Mouse (Mus musculus) intestine, embryonic 15.5 days (tissue): ENCODE data around the gene Dock8. TPM values are rescaled to one million over a fixed set of nuclear protein-coding genes. Genes with fewer than 3 reads are reported as not detected.

Source experiments
- ATAC-seq: fragments of 200-750 bp; cut with Nextera tagmentation; 2 replicates; pipeline ENCODE4 v1.8.0; 2017; ENCODE audit warnings: moderate TSS enrichment, moderate library complexity
- H3K27ac ChIP-seq: fragments of 300-500 bp; sonication (generic); 2 replicates; pipeline ENCODE4 v1.5.1; 2015; ENCODE audit warnings: mild to moderate bottlenecking, inconsistent platforms
- H3K27me3 ChIP-seq: fragments of 300-500 bp; sonication (generic); replicated peaks from 2 replicates; pipeline ENCODE4 v1.6.1; 2015; ENCODE audit warnings: inconsistent platforms
- H3K36me3 ChIP-seq: fragments of 300-500 bp; sonication (generic); 2 replicates; pipeline ENCODE4 v1.6.1; 2015; ENCODE audit warnings: inconsistent platforms
- H3K4me1 ChIP-seq: fragments of 300-500 bp; sonication (generic); replicated peaks from 2 replicates; pipeline ENCODE4 v1.6.1; 2015; ENCODE audit warnings: inconsistent platforms
- H3K4me2 ChIP-seq: fragments of 300-500 bp; sonication (generic); replicated peaks from 2 replicates; pipeline ENCODE4 v1.6.1; 2015; ENCODE audit warnings: mild to moderate bottlenecking, inconsistent platforms
- H3K4me3 ChIP-seq: fragments of 300-500 bp; sonication (generic); replicated peaks from 2 replicates; pipeline ENCODE4 v1.5.1; 2015; ENCODE audit warnings: inconsistent platforms
- H3K9ac ChIP-seq: fragments of 300-500 bp; sonication (generic); 2 replicates; pipeline ENCODE4 v1.6.1; 2015; ENCODE audit warnings: inconsistent platforms
- H3K9me3 ChIP-seq: fragments of 300-500 bp; sonication (generic); 2 replicates; pipeline ENCODE4 v1.6.1; 2016; ENCODE audit warnings: inconsistent platforms
- WGBS: fragments of 180-500 bp; shearing (Covaris S2); methylation state at CpG from one replicate; pipeline ENCODE4 v1.1.7; 2015; 5-methylcytosine and 5-hydroxymethylcytosine counted together
- polyA plus RNA-seq: library from polyadenylated mRNA; unstranded; fragments of >200 nt; fragmentation: Nextera tagmentation; extraction: Ambion mirVana; gene quantifications from 2 replicates; pipeline ENCODE4 v1.2.1, GENCODE M21; 2015

Dock8 gene
- polyA plus RNA-seq, 1 experiment from 2014 or later, result 5.0 TPM

DNA sequence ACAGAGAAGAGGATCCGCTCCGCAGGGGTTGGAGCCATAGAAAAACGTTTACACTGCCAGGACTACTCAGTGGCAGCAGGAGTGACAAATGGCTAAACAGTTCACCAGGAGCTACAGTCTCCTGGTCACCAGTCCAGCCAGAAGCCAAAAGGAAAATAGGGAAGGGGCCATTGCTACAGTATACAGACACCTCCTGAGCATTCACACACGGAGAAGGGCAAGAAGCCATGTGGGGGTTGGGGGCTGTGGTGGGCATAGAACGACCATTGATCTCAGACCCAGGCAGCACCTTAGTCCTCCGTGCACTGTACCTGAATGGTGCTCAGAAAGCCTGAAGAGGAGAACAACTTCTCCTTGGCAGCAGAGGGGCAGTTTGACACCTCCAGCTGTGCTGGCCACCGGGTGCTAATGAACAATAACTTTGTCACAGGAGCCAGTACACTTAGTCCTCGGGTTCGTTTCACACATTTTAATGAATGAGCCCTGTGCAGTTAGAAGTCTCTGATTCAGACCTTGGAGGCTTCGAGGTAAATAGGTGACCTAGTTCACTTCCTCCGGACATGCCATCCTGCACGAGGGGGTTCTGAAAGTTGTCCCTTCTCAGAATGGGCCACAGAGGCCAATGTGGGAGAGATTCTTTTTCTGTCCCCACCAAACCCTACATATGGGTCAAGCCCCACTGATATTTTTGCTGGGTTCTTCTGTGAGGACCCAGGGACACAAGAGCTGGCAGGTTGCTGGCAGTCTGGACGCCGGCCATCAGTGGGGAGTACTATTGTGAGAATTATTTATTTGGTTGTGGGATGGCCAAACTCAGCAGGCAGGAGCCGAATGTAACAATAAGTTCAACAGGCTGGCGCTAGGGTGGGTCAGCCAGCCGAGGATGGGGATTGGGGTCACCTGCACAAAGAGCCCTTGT lies 145.0 kb downstream of the Dock8 start:
- Histone ChIP-seq H3K4me2 (no peak overlapping the region), H3K27ac (no peak overlapping the region), H3K36me3 (no peaks in the 10 kb centered on the region), H3K9ac (no peak overlapping the region), H3K27me3 (no peaks in the 10 kb centered on the region), H3K4me1 (no peaks in the 10 kb centered on the region), H3K9me3 (no peaks in the 10 kb centered on the region), H3K4me3 (no peak overlapping the region)
- ATAC-seq, result no peak
- 45% methylated on average over 17 of the region's 17 CpGs for WGBS

DNA sequence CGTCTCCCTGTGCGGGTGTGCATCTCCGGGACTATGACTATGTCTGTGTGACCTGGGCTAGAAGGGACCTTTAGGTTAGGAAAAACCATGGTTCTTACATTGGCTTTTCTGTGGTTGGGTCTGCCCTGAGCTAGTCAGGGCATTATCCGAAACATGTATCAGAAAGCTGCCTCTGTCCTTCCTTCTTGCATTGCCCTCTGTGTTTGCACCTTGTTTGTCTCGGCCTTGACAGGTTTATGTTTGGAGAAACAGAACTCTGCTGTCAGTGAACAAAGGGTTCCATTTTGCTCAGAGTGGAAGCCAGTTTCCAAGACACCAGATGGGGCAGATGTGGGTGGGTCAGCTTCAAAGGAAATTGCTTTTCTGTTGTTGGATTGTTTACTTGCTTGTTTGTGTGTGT lies 145.8 kb downstream of the Dock8 start:
- no peaks in the 10 kb centered on the region for H3K4me1 ChIP-seq
- H3K9ac ChIP-seq, result no peak overlapping the region
- no peaks in the 10 kb centered on the region for H3K9me3 ChIP-seq
- H3K27ac ChIP-seq, result no peak overlapping the region
- 59% methylated on average over 5 of the region's 5 CpGs for WGBS
- no peak overlapping the region for H3K4me3 ChIP-seq
- H3K27me3 ChIP-seq, result no peaks in the 10 kb centered on the region
- H3K36me3 ChIP-seq, result no peaks in the 10 kb centered on the region
- no peak for ATAC-seq
- H3K4me2 ChIP-seq, result no peak overlapping the region

DNA sequence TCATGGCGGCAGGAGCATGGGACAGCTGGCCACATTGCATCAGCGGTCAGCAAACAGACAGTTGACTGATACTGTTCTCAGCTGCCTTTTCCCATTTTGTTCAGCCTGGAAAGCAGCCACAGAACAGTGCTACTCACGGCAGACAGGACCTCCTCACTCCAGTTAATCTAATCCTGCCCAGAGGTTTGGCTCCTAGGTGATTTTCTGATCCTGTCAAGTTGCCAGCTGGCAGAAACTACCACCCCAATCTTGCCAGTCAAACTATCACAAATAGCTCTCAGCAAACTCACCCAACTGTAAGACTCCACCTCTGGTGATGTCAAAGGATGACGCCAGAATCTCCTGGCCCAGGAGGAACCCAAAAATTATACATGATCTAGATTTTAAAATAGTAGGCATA lies 146.8 kb downstream of the Dock8 start:
- Histone ChIP-seq H3K4me3 (no peak overlapping the region), H3K4me2 (no peak overlapping the region), H3K9ac (no peak overlapping the region), H3K4me1 (no peaks in the 10 kb centered on the region), H3K36me3 (no peaks in the 10 kb centered on the region), H3K9me3 (no peaks in the 10 kb centered on the region), H3K27ac (no peak overlapping the region), H3K27me3 (no peaks in the 10 kb centered on the region)
- ATAC-seq, result no peak
- 85% methylated on average over 4 of the region's 4 CpGs for WGBS

DNA sequence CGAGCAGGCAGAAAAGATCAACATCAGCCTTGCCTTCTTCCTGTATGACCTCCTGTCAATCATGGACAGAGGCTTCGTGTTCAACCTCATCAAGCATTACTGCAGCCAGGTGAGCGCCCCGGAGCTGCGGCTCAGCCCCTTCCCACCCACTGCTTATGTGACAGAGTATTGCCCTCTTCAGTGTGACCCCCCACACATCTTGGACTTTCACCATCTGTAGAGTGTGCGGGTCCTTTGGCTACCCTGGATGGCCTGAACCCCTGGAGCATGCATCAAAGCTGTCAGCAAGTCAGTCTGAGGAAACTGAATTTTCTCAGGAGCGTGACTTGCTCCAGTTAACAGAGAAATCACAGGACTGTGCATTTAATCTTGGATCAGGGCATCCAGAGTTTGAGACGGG lies 150.5 kb downstream of the Dock8 start:
- H3K36me3 ChIP-seq, result no peaks in the 10 kb centered on the region
- no peaks in the 10 kb centered on the region for H3K9me3 ChIP-seq
- no peak overlapping the region for H3K4me3 ChIP-seq
- H3K9ac ChIP-seq, result no peak overlapping the region
- no peaks in the 10 kb centered on the region for H3K4me1 ChIP-seq
- 74% methylated on average over 8 of the region's 8 CpGs for WGBS
- H3K27ac ChIP-seq, result no peak overlapping the region
- ATAC-seq, result no peak
- H3K27me3 ChIP-seq, result no peaks in the 10 kb centered on the region
- H3K4me2 ChIP-seq, result no peak overlapping the region

DNA sequence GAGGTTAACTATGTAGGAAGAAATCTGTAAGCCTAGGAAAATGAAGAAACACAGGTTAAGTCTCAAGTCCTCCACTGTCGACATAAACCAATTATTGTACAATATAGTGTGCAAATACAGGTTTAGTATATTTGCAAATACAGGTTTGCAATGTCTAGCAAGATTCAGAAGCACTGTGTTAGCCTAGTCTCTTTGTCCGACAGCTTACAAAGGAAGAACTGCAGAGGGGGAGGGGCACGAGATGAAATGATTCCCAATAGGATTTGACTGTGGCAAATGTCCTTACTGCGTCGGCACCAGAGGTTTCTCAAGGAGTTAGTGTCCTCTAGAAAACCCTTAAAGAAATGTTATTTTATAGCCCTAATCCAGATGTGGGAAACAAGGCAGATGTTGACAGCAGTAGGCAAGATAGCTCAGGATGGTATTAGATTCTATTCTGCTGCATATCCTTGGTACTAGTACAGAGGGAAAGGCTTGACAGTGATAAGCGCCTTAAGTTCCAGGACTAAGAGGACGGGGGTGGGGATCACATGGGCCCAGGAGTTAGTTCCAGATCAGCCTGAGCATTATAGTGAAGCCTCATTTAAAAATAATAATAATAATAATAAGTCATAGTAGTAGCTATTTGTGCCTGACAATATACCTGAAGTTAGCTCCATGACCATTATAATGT lies 155.3 kb downstream of the Dock8 start:
- H3K27me3 ChIP-seq, result no peaks in the 10 kb centered on the region
- H3K27ac ChIP-seq, result no peak overlapping the region
- no peaks in the 10 kb centered on the region for H3K36me3 ChIP-seq
- WGBS, result 85% methylated on average over 7 of the region's 7 CpGs
- ATAC-seq, result no peak
- H3K4me3 ChIP-seq, result no peak overlapping the region
- H3K9me3 ChIP-seq, result no peaks in the 10 kb centered on the region
- H3K4me2 ChIP-seq, result no peak overlapping the region
- no peak overlapping the region for H3K9ac ChIP-seq
- H3K4me1 ChIP-seq, result no peaks in the 10 kb centered on the region

DNA sequence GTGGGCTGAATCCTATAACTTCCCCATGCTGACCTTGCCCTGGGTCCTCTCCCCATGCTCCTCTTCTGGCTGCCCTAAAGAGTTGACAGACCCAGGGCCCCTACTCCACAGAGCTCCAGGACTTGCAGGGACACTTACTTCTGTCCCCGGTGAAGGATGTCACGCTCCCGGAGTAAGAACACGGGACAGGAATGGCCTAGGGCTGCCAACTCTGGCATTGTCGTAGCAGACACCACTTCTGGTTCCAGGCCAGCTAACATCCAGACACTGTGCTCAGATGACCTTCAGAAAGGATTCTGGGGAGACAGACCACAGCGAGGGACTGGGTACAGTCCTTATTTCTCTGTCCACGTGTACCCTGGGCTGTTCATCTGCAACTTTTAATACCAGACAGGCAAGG lies 155.9 kb downstream of the Dock8 start:
- Histone ChIP-seq H3K4me2 (no peak overlapping the region), H3K27ac (no peak overlapping the region), H3K27me3 (no peaks in the 10 kb centered on the region), H3K4me3 (no peak overlapping the region), H3K4me1 (no peaks in the 10 kb centered on the region), H3K9ac (no peak overlapping the region), H3K9me3 (no peaks in the 10 kb centered on the region), H3K36me3 (no peaks in the 10 kb centered on the region)
- WGBS, result 87% methylated on average over 7 of the region's 7 CpGs
- no peak for ATAC-seq

DNA sequence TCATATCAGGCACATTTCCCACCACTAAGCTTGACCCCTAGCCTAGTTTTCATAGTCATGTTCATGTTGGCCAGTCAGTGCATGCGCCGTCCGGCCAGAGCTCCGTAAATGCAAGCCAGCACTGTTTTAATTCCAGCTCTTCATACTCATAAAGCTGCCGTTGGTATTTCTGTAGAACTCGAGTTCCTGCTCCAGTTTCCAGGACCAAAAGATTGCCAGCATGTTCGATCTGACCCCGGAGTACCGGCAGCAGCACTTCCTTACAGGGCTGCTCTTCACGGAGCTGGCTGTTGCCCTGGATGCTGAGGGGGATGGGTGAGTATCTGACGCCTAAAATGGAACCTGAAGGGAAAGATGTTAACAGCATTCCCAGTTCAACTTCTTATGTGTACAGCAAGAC lies 156.4 kb downstream of the Dock8 start:
- no peaks in the 10 kb centered on the region for H3K27me3 ChIP-seq
- no peak for ATAC-seq
- H3K4me3 ChIP-seq, result no peak overlapping the region
- H3K4me2 ChIP-seq, result no peak overlapping the region
- H3K9ac ChIP-seq, result no peak overlapping the region
- no peak overlapping the region for H3K27ac ChIP-seq
- no peaks in the 10 kb centered on the region for H3K36me3 ChIP-seq
- 73% methylated on average over 11 of the region's 11 CpGs for WGBS
- H3K9me3 ChIP-seq, result no peaks in the 10 kb centered on the region
- no peaks in the 10 kb centered on the region for H3K4me1 ChIP-seq

DNA sequence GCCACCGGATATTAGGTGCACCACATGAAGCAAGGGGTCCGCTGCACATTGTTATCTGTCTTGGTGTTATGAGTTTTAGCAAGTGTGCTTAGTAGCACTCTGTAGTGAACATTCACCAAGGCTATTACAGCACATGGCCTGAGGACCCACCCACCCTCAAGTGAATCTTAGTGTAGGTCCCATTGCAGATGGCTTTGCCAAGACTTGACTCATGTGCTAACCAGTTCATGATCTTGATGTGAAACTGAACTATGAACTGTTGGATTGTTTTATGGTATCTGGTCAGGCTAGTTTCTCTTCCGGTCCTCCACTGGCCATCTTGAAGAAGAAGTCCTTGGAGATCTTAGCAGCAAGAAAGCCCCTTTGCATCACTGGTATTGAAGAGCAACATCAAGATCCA lies 162.9 kb downstream of the Dock8 start:
- no peaks in the 10 kb centered on the region for H3K4me1 ChIP-seq
- WGBS, result 74% methylated on average over 3 of the region's 3 CpGs
- H3K36me3 ChIP-seq, result no peaks in the 10 kb centered on the region
- H3K9me3 ChIP-seq, result no peaks in the 10 kb centered on the region
- no peak overlapping the region for H3K4me2 ChIP-seq
- no peak overlapping the region for H3K4me3 ChIP-seq
- H3K27ac ChIP-seq, result no peak overlapping the region
- H3K27me3 ChIP-seq, result no peaks in the 10 kb centered on the region
- ATAC-seq, result peak; percentile 71
- H3K9ac ChIP-seq, result no peak overlapping the region

DNA sequence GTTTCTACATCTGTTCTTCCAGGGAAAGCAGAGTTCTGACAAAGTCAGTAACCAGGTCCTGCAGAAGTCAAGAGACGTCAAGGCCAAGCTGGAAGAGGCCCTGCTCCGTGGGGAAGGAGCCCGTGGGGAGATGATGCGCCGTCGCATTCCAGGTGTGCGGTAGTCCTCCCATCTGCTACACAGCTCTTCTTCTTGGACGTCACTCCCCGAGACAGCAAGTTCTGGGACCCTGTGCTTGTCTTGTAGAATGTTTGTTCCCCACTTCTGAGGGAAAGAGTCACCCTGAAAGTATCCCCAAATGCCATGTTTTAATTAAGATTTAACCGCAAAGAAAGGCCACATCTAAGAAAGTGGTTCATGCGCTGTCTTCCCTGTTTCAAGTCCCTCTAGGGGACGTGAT lies 164.1 kb downstream of the Dock8 start:
- Histone ChIP-seq H3K4me1 (no peaks in the 10 kb centered on the region), H3K4me2 (no peak overlapping the region), H3K4me3 (no peak overlapping the region), H3K9me3 (no peaks in the 10 kb centered on the region), H3K36me3 (no peaks in the 10 kb centered on the region), H3K27ac (no peak overlapping the region), H3K9ac (no peak overlapping the region), H3K27me3 (no peaks in the 10 kb centered on the region)
- WGBS, result 86% methylated on average over 12 of the region's 12 CpGs
- ATAC-seq, result no peak

DNA sequence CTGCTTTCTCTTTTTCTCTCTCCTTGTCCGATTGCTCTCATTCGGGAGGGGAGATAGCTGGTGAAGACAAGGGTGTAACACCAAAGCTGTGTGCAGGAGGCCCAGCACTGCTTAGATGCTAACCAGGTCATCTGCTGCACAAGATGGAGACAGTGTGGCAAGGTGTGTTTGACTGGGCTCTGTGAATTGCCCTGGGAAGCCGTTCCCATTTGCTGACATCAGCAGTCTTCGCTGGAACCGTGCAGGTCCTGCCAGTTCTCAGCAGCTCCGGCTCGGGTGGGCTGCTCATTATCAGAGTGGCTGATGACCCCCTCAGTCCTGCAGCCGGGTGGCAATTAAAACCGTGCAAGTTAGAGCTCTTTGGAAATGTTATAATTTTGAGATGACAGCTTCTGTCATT lies 167.1 kb downstream of the Dock8 start:
- no peaks in the 10 kb centered on the region for H3K27me3 ChIP-seq
- no peak overlapping the region for H3K9ac ChIP-seq
- H3K4me2 ChIP-seq, result no peak overlapping the region
- no peaks in the 10 kb centered on the region for H3K4me1 ChIP-seq
- no peak overlapping the region for H3K4me3 ChIP-seq
- no peak for ATAC-seq
- H3K36me3 ChIP-seq, result no peaks in the 10 kb centered on the region
- WGBS, result 47% methylated on average over 9 of the region's 9 CpGs
- no peak overlapping the region for H3K27ac ChIP-seq
- no peaks in the 10 kb centered on the region for H3K9me3 ChIP-seq

DNA sequence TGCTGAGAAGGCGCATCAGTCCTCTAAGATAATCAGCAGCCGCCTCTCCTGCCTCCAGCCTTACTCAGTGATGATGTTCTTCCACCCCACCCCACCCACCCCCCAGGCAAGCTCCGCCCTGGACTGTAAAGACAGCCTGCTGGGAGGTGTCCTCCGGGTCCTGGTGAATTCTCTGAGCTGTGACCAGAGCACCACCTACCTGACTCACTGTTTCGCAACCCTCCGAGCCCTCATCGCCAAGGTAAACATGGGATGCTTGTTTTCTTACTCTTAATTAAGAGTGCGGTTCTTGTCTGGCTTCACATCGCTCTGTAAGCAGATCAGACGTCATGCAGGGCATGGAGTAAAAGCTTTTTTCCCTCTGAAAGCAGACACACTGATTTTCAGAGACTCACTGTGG lies 172.1 kb downstream of the Dock8 start:
- WGBS, result 54% methylated on average over 10 of the region's 10 CpGs
- Histone ChIP-seq H3K9me3 (no peaks in the 10 kb centered on the region), H3K27ac (no peak overlapping the region), H3K4me1 (no peaks in the 10 kb centered on the region), H3K4me2 (no peak overlapping the region), H3K36me3 (no peaks in the 10 kb centered on the region), H3K4me3 (no peak overlapping the region), H3K27me3 (no peaks in the 10 kb centered on the region), H3K9ac (no peak overlapping the region)
- no peak for ATAC-seq

DNA sequence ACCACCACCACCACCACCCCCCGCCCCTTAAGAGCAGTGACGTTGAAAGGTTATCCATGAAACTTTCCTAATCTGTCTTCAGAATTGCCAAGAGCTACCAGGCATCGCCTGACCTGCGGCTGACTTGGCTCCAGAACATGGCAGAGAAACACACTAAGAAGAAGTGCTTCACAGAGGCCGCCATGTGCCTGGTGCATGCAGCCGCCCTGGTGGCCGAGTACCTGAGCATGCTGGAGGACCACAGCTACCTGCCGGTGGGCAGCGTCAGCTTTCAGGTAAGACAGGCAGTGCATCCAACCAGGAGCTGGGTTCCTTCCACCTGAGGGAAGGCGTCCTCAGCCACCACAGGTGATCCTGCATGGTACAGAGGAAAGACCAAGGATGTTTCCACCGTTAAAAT lies 177.4 kb downstream of the Dock8 start:
- 91% methylated on average over 11 of the region's 11 CpGs for WGBS
- Histone ChIP-seq H3K36me3 (no peaks in the 10 kb centered on the region), H3K27ac (no peak overlapping the region), H3K9ac (no peak overlapping the region), H3K27me3 (no peaks in the 10 kb centered on the region), H3K4me2 (no peak overlapping the region), H3K9me3 (no peaks in the 10 kb centered on the region), H3K4me3 (no peak overlapping the region), H3K4me1 (no peaks in the 10 kb centered on the region)
- ATAC-seq, result no peak

DNA sequence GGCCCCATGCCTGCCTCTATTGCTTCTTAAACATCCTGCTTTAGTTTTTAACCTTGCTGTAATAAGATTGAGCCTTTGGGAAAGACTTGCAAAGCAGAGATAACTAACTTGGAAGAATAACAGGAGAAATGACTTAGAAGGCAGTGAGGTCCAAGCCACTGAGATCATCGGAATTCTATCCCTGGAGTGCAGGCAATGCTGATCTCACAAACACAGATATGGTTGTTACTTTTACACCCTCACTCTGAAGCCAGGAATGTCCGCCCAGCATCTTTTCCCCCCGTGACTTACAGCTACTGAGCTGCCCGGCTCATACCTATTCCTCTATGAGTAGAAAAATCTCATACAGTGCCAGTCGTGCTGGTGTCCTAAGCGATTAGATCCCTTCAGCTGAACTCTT lies 180.7 kb downstream of the Dock8 start:
- no peak overlapping the region for H3K27ac ChIP-seq
- H3K4me3 ChIP-seq, result no peak overlapping the region
- H3K9me3 ChIP-seq, result no peaks in the 10 kb centered on the region
- no peak overlapping the region for H3K4me2 ChIP-seq
- no peak overlapping the region for H3K9ac ChIP-seq
- no peaks in the 10 kb centered on the region for H3K36me3 ChIP-seq
- ATAC-seq, result no peak
- H3K27me3 ChIP-seq, result no peaks in the 10 kb centered on the region
- H3K4me1 ChIP-seq, result no peaks in the 10 kb centered on the region
- WGBS, result 82% methylated on average over 6 of the region's 6 CpGs
